Mouse (Mus musculus) liver, embryonic 16.5 days (tissue): ENCODE measurements around the gene Olfr119. TPM values are rescaled to one million over a fixed set of nuclear protein-coding genes. Genes with fewer than 3 reads are reported as not detected.
"Not testable (repeated sequence)": the region's sequence is repeated elsewhere in the genome, so short reads cannot be mapped to it uniquely, and the experiment has no call there.

ENCODE experiments used
- ATAC-seq: fragments of 200-750 bp; cut with Nextera tagmentation; 2 replicates; pipeline ENCODE4 v1.8.0; 2017; ENCODE audit warnings: low read depth, mild to moderate bottlenecking, moderate number of reproducible peaks, moderate library complexity
- H3K27ac ChIP-seq: fragments of 300-500 bp; sonication (generic); 2 replicates; pipeline ENCODE4 v1.5.1; 2014; ENCODE audit warnings: mild to moderate bottlenecking, low read length
- H3K27me3 ChIP-seq: fragments of 300-500 bp; sonication (generic); 2 replicates; pipeline ENCODE4 v1.6.1; 2014; ENCODE audit warnings: low read depth, low read length, mixed read lengths; ENCODE audit not compliant: control insufficient read depth, insufficient read depth
- H3K36me3 ChIP-seq: fragments of 300-500 bp; sonication (generic); 2 replicates; pipeline ENCODE4 v1.6.1; 2014; ENCODE audit warnings: mild to moderate bottlenecking; ENCODE audit not compliant: control insufficient read depth, insufficient read depth
- H3K4me1 ChIP-seq: fragments of 300-500 bp; sonication (generic); 2 replicates; pipeline ENCODE4 v1.6.1; 2014; ENCODE audit warnings: low read depth, low read length, mixed read lengths; ENCODE audit not compliant: control insufficient read depth
- H3K4me2 ChIP-seq: fragments of 300-500 bp; sonication (generic); 2 replicates; pipeline ENCODE4 v1.6.1; 2014; ENCODE audit warnings: low read depth, low read length, mixed read lengths
- H3K4me3 ChIP-seq: fragments of 300-500 bp; sonication (generic); 2 replicates; pipeline ENCODE4 v1.5.1; 2014; ENCODE audit warnings: low read depth, mild to moderate bottlenecking, low read length
- H3K9ac ChIP-seq: fragments of 300-500 bp; sonication (generic); 2 replicates; pipeline ENCODE4 v1.6.1; 2014; ENCODE audit warnings: low read depth, low read length
- H3K9me3 ChIP-seq: fragments of 300-500 bp; sonication (generic); replicated peaks from 2 replicates; pipeline ENCODE4 v1.6.1; 2016; ENCODE audit warnings: low read length; ENCODE audit not compliant: control insufficient read depth
- whole genome bisulfite sequencing: fragments of 180-500 bp; shearing (Covaris S2); extraction: QIAGEN DNeasy Blood & Tissue Kit; methylation state at CpG from one replicate; pipeline ENCODE4 v1.1.7; 2014; ENCODE audit not compliant: insufficient replicate concordance; 5-methylcytosine and 5-hydroxymethylcytosine counted together
- polyA plus RNA-seq: library from polyadenylated mRNA; unstranded; fragments of >200 nt; fragmentation: Nextera tagmentation; extraction: Ambion mirVana; gene quantifications from 2 replicates; pipeline ENCODE4 v1.2.1, GENCODE M21; 2015

Gene Olfr119
- not detected in 2 replicates for polyA plus RNA-seq

- not testable (repeated sequence) for H3K9ac ChIP-seq, H3K9me3 ChIP-seq, H3K4me1 ChIP-seq, ATAC-seq, H3K27ac ChIP-seq, H3K4me3 ChIP-seq, H3K36me3 ChIP-seq, H3K4me2 ChIP-seq, H3K27me3 ChIP-seq
- WGBS, result 47% methylated on average over 1 of the region's 1 CpGs
These were observed at the start of gene Olfr119 for GRCm38 (mm10) chr17:37696264-37696663. TSS of gene Olfr119 (plus strand) at chr17:37696564.

DNA sequence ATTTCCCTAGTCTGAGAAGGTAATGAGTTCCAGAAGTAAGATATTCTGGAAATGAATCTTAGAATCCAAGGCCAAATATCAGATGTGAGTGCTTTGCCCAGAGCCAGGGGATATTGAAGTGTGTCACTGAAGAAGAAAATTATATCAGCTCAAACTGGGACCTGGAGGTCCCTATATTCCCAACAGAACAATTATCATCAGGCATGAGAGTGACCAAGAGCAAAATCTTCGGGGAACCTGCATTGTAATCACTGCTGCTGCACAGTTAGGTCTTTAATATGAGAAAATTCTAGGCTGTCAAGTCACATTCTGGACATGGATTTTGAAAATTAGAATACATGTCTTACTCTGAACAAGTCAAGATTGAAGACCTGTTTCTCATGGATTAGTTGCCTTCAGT is 32.7 kb upstream of the Olfr119 start, which contains the start of gene Olfr117:
Gene Olfr117 (minus strand): TSS at position 101 of the 400 bp plus-strand sequence.
- no peaks in the 10 kb centered on the region for H3K9me3 ChIP-seq
- 32% methylated on average over 1 of the region's 1 CpGs for WGBS
- no peak within 1 kb of the TSS for H3K9ac ChIP-seq
- H3K27ac ChIP-seq, result no peak within 1 kb of the TSS
- no peak for ATAC-seq
- no peak within 1 kb of the TSS for H3K4me2 ChIP-seq
- H3K4me3 ChIP-seq, result no peak within 1 kb of the TSS
- H3K27me3 ChIP-seq, result no peaks in the 10 kb centered on the region
- no peaks in the 10 kb centered on the region for H3K36me3 ChIP-seq
- H3K4me1 ChIP-seq, result no peaks in the 10 kb centered on the region

- no peak for ATAC-seq
- H3K9ac ChIP-seq, result no peak within 1 kb of the TSS
- no peak within 1 kb of the TSS for H3K27ac ChIP-seq
- H3K4me3 ChIP-seq, result no peak within 1 kb of the TSS
- no peak within 1 kb of the TSS for H3K4me2 ChIP-seq
- H3K9me3 ChIP-seq, result no peaks in the 10 kb centered on the region
- WGBS, result 30% methylated on average over 2 of the region's 2 CpGs
- no peaks in the 10 kb centered on the region for H3K4me1 ChIP-seq
- H3K36me3 ChIP-seq, result no peaks in the 10 kb centered on the region
- H3K27me3 ChIP-seq, result no peaks in the 10 kb centered on the region
These were observed 29.7 kb upstream of the Olfr119 start, which contains the start of gene Olfr118 for GRCm38 (mm10) chr17:37666688-37667087. TSS of gene Olfr118 (plus strand) at chr17:37666988.

- Histone ChIP-seq H3K4me1 (no peaks in the 10 kb centered on the region), H3K4me2 (no peak within 1 kb of the TSS), H3K9me3 (no peaks in the 10 kb centered on the region), H3K9ac (no peak within 1 kb of the TSS), H3K27me3 (no peaks in the 10 kb centered on the region), H3K4me3 (no peak within 1 kb of the TSS), H3K36me3 (no peaks in the 10 kb centered on the region), H3K27ac (no peak within 1 kb of the TSS)
- ATAC-seq, result no peak
- 38% methylated on average over 1 of the region's 1 CpGs for WGBS
These were observed 25.1 kb downstream of the Olfr119 start, which contains the start of gene Olfr120 for GRCm38 (mm10) chr17:37721508-37721907. TSS of gene Olfr120 (plus strand) at chr17:37721808.

GRCm38 (mm10) chr17:37738070-37738469 is 41.7 kb downstream of the Olfr119 start:
- no peak overlapping the region for H3K4me2 ChIP-seq
- H3K9me3 ChIP-seq, result no peaks in the 10 kb centered on the region
- no peak for ATAC-seq
- no peak overlapping the region for H3K9ac ChIP-seq
- no peaks in the 10 kb centered on the region for H3K36me3 ChIP-seq
- WGBS, result 42% methylated on average over 7 of the region's 7 CpGs
- no peaks in the 10 kb centered on the region for H3K4me1 ChIP-seq
- no peak overlapping the region for H3K4me3 ChIP-seq
- no peaks in the 10 kb centered on the region for H3K27me3 ChIP-seq
- no peak overlapping the region for H3K27ac ChIP-seq

Other genes with a start within 250 kb of the Olfr119 start
- not detected in 2 replicates for gene Olfr109, start 237.6 kb upstream of the Olfr119 start, polyA plus RNA-seq
- not detected in 2 replicates for gene H2-M2, start 213.0 kb upstream of the Olfr119 start, polyA plus RNA-seq
- gene Olfr110, start 204.1 kb upstream of the Olfr119 start, polyA plus RNA-seq, result not detected in 2 replicates
- not detected in 2 replicates for gene Olfr111, start 188.5 kb upstream of the Olfr119 start, polyA plus RNA-seq
- not detected in 2 replicates for gene Olfr112, start 127.1 kb upstream of the Olfr119 start, polyA plus RNA-seq
- gene Olfr113, start 118.9 kb upstream of the Olfr119 start, polyA plus RNA-seq, result not detected in 2 replicates
- not detected in 2 replicates for gene Olfr114, start 103.8 kb upstream of the Olfr119 start, polyA plus RNA-seq
- not detected in 2 replicates for gene Olfr115, start 69.5 kb upstream of the Olfr119 start, polyA plus RNA-seq
- not detected in 2 replicates for gene Olfr116, start 69.4 kb upstream of the Olfr119 start, polyA plus RNA-seq
- gene Olfr117, start 32.8 kb upstream of the Olfr119 start, polyA plus RNA-seq, result not detected in 2 replicates
- gene Olfr118, start 29.6 kb upstream of the Olfr119 start, polyA plus RNA-seq, result not detected in 2 replicates
- gene Olfr120, start 25.2 kb downstream of the Olfr119 start, polyA plus RNA-seq, result not detected in 2 replicates
- gene Olfr121, start 52.3 kb downstream of the Olfr119 start, polyA plus RNA-seq, result not detected in 2 replicates
- gene Olfr122, start 72.0 kb downstream of the Olfr119 start, polyA plus RNA-seq, result not detected in 2 replicates
- not detected in 2 replicates for gene Olfr123, start 97.0 kb downstream of the Olfr119 start, polyA plus RNA-seq
- gene Olfr124, start 103.3 kb downstream of the Olfr119 start, polyA plus RNA-seq, result not detected in 2 replicates
- gene Olfr125, start 136.4 kb downstream of the Olfr119 start, polyA plus RNA-seq, result not detected in 2 replicates
- gene Olfr126, start 150.9 kb downstream of the Olfr119 start, polyA plus RNA-seq, result not detected in 2 replicates
- gene Olfr127, start 203.9 kb downstream of the Olfr119 start, polyA plus RNA-seq, result not detected in 2 replicates
- gene Olfr128, start 224.0 kb downstream of the Olfr119 start, polyA plus RNA-seq, result not detected in 2 replicates